Mouse (Mus musculus): Measurements from ENCODE around the gene Rph3al.

Gene Rph3al

DNA sequence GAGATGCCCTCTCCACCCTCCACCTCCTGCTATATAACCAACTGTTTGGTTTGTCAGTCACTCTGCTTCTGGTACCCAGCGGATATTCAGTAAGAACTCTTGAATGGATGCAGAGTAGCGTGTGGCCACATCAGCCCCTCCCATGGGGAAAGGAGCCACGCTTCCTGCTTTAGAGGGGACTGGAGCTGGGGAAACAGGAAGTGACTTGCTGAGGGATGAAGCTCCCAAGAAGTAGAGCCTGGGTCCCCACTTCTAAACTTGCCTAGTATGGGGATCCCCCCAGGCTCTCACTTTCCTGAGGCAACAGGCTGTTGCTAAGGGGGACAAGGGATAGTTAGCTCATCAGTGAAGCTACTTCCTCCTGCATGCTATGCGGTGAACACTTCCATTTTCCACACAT lies 30.8 kb downstream of the Rph3al start:
- DNase-seq (ENCODE audit: low read depth, low spot score): no peak

DNA sequence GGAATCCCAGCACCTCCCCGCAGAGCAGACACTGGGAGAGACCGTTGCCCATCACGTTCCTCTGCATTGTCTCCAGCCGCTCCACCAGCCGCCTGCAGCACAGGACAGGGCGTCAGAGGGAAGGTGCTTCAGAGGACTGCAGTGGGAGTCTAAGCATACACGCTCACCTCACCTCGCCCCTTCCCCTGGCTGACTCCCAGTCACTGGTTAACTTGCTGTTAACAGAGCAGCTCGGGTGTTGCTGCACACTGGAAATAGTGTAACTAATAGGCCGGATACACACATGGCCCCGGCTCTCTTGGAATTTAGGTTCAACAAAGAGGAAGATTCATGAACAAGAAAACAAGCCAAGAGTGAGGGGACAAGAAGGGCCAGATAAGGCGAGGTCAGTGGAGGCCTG lies 31.7 kb downstream of the Rph3al start:
- no peak for DNase-seq (ENCODE audit: low read depth, low spot score)

DNA sequence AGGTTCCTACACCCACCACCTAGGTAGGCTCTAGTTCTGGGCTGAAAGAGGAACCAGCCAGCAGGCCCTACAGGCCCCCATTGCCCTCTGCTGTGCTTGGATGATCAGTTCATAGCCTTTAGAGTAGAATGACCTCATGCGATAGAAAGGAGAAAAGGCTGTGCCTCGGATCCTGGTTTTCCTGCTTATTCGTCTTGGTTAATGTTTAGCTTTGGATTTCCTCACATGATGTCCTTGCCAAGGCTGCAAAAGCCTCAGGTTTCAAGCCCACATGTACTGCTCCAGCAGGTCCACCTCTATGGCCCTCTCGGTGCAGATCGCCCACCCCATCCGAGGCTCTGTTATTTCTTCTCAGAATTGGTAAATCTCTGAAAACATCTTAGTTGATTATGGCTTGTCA lies 33.2 kb downstream of the Rph3al start:
- DNase-seq (ENCODE audit: low read depth, low spot score): no peak

DNA sequence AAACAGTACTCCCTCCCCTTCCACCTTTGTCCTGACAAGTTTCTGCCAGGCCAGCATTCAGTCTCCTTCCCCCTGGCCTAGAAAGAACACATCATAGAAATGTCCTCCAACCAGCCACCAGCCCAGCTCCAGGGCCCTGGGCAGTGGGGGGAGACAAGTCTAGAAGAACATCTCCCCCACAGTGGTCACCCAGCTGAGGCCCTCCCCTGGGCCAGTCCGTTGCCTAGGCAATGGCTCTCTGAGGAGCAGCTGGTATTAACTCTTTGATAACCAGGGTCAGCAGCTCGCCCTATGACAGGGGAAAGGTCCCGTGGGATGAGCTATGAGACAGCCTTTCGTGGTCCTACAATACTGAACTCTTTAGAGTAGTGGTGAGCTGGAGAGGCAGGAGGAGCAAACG lies 33.7 kb downstream of the Rph3al start:
- no peak for DNase-seq (ENCODE audit: low read depth, low spot score)

DNA sequence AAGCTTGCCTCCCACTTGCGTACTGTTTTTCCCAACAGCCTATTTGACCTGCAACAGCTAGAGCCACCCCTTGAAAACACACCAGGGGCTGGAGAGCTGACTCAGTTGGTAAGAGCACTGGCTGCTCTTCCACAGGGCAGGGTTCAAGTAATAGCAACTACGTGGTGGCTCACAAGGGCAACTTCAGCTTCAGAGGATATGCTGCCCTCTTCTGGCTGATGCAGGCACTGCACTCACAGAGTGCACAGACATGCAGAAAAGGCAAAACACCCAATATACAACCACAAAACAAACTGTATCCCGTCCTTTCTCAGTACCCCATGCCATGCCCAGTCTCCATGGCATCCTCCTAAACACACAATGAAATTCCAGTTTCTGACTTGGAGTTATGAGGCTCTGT lies 34.7 kb downstream of the Rph3al start:
- DNase-seq (ENCODE audit: low read depth, low spot score): peak; percentile 70

DNA sequence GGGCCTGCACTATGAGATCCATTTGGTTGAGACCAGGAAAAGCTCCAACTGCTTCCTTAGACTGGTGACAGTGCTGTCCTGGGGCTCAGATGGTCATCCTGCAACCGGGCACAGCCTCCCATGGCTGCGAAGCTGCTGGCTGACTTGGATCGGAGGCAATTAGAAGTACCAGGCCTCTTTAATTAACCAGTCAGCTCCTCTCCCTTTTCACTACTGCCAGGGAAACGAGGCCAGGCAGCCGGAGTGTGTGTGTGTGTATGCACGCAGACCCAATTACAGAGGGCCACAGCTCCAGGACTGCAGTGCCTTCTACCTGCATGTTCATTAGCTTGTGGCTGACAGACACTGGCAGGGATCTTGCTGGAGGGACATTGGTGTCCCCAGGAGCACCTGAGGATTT lies 36.9 kb downstream of the Rph3al start:
- DNase-seq (ENCODE audit: low read depth, low spot score): no peak

DNA sequence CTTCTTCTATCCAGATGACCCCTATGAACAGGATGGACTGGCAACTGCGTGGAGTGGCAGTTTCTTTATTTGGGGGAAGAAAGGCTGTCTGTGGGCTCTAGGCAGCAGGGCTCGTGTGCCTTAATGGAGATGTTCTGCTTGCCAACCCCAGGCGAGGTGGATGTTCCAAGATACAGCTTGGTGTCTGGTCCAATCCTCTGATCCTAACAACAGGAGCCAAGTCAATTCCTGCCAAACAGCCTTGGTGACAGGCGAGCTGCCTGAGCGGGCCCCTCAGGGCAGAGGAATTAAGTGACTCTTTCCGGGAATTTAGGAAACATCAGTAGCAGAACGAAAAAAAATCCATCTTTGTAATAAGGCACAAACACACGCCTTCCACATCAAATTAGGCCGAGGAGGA lies 38.6 kb downstream of the Rph3al start:
- DNase-seq (ENCODE audit: low read depth, low spot score): no peak

DNA sequence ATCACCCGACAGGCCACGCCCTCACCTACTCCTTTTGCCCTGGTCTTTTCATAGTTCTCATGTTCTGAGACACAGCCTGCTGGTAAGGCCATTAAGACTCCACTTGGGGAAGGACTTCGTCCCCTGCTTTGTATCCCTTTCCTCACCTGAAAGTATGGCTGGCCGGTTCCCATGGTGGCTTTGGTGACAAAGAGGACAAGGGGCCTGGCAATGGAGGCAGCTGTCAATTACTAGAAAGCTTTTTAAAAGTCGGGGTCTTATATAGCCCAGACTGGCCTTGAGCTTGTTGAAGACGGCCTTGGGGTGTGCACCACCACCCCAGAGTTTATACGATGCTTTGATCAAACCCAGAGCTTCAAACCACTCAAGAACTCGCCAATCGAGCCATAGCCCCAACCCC lies 39.7 kb downstream of the Rph3al start:
- no peak for DNase-seq (ENCODE audit: low read depth, low spot score)

DNA sequence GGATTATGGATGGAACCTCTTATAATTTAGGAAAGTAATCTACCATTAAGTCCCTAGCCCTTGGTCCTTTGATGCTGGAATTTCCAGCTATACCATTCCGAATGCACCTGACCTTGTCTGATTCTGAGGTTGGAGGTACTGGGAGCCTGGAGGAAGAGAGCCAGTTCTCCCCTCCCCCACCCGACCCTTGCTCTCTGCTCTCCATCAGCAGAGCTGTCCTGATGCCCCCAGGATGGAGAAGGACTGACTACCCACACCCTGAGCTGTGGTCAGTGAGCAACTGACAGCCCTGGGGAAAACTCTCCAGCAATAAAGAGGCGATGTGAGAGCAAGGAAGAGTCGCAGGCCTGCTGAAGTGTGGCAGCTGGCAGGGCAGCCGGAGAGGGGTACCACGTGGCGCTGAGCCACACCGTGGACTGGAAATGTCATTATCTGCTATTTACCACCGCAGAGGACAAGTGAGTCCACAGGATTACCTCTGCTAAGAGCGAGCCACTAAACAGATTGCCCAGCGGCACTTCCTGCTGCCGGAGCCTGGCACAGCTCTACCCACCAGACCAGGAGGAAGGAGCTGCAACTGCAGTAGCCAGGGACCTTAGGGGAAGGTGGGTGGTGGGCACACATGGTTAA lies 43.3 kb downstream of the Rph3al start:
- DNase-seq (ENCODE audit: low read depth, low spot score): no peak

DNA sequence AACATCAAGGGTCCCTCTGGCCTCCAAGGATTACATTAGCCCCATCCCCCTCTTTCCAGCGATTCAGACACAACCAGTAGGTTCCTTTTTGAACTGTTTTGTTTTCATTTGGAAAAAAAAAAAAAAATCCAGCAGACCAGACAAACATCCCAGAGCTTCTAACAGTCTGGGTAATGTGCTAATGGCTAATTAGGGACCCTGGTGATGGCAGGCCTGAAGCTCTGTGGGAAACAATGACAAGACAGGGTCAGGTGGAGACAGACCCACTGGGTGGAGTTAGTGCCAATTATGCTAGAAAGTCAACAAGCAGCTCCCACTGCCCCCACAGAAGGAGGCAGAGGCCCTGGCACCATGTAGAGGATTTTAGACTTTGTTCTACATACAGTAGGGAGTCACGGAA lies 44.3 kb downstream of the Rph3al start:
- DNase-seq (ENCODE audit: low read depth, low spot score): no peak

DNA sequence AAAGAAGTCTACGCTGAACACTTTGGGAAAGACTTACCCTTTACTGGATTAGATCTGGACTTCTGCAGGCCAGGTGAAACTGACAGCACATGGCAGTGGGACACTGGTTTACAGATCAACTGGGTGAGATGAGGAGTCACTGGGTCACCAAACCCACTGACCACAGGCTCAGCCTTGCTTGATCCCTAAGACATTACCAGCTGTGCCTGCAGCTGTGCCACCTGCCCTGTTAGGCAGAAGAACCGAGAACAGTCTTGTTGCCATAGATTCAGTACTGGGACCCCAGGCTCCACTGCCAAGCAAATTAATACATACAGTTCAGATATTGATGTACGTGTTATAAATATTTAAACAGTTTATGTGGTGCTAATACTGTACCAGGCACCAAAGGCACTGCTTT lies 50.9 kb downstream of the Rph3al start:
- DNase-seq (ENCODE audit: low read depth, low spot score): no peak

DNA sequence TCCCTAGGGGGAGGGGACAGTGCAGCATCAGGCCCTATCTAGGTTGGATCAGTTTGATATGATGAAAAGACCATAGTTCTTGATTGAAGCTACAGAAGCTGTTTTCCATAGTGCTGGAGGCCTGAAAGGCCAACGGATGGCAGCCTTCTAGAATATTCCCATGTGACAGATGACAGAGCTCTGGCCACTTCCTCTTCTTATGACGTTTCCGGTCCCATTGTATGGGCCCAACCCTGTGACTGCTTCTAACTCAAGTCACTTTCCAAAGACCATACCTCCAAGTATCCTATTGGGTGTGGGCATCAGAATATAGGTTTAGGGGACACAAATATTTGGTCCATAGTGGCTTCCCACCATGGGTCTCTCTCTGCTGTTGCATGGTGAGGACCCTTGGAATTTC lies 57.0 kb downstream of the Rph3al start:
- DNase-seq (ENCODE audit: low read depth, low spot score): no peak

DNA sequence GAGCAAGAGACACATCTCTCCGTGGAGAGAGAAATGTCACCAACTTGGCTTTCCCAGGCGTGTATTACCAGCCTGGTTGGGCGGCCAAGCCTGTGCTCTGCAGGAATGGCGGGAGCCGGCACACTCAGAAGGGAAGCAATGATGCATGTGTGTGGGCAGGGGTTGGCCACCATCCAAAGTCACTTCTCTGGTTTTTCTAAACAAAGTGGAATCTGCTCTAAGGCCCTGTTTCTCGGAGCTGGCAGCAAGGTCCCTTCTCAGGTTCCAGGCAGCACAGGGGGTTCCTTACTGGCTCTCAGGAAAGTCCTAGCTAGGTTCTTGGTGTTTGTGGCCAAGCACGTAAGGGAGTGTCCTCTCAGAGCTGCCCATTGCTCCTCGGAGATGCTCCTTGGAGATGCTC lies 58.2 kb downstream of the Rph3al start:
- DNase-seq (ENCODE audit: low read depth, low spot score): no peak

DNA sequence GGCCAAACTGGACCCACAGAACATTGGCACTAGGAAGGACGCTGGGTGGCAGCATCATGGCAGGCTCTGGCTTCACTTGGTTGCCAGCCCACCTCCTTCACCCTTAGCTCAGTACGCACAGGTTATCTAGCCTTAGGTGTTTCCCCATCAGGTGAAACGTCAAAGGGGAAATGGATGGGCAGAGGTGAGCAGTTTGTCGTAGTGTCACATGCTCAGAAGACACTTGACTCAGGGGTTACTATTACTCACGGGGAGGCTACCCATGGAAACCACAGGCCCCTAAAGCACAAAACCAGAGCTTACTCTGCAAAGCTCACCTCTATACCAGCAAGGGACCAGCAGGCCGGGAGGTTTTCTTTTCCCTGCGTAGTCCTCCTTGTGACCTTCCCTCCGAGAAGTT lies 59.8 kb downstream of the Rph3al start:
- no peak for DNase-seq (ENCODE audit: low read depth, low spot score)

DNA sequence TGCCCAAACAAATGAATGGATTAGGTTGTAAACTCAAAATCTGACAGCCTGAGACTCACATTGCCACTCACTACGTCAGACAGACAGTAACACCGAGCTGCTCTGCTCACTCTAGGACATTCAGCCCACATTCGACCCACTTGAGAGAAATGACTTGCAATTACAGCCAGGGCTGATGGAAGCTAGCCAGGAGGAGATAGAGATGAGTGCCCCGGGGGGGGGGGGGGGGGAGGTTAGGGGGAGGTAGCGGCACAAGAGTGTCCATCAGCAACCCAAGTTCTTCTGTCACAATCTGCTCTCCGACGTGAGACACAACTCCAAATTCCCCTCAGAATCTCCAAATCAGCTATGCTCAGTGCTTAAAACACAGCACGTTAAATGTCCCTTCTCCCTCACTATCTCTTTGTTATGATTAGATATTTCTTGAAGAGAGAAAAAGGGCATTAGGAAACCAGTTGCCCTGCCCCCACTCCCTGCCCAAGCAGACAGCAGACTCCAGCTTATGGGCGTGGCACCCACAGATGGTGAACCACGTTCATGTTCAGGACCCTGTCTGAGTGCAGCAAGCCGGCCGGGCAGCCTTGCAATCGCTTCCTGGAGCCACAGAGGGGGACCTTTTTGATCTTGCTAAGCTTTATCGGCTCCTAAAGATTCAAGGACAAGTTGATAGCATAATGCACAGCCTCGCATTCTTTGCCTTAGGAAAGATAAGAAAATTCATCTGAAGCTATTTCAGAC lies 62.0 kb downstream of the Rph3al start:
- DNase-seq (ENCODE audit: low read depth, low spot score): peak; percentile 37

DNA sequence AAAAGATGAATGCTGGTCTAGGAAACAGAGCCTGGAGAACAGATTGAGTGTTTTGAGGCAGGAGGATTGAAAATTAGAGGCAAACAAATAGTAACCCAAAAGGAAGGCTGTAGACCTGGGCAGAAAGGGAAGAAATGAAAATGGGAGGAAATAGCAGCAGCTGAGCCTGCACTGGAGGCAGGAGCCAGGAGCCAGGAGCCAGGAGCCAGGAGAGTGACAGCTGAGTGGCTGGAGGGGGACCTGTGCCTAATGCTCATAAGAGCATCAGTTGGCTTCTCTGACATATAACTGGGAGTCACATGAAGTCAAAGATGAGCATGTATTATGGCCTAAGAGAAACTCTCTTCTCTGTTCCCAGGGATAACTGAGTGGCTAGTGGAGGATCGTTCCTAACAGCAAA lies 66.5 kb downstream of the Rph3al start:
- DNase-seq (ENCODE audit: low read depth, low spot score): no peak

DNA sequence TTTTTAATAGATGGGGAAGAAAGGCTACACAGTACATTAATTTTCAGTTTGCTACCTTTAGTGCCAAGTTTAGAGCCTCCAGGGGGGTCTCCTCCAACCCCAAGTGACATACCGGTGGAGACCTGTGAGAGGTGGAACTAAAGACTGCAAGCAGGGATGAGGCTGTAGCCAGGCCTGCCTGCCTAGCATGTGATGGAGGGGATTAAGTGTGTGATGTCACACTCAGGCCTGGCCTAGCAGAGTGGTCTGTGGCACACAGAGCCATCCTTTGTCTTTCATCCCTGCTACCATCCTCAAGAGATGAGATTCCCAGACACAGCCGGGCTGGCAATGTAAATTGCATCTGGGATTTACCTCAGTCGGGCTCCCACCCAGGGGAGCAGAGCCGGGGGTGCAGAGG lies 67.3 kb downstream of the Rph3al start:
- DNase-seq (ENCODE audit: low read depth, low spot score): no peak

DNA sequence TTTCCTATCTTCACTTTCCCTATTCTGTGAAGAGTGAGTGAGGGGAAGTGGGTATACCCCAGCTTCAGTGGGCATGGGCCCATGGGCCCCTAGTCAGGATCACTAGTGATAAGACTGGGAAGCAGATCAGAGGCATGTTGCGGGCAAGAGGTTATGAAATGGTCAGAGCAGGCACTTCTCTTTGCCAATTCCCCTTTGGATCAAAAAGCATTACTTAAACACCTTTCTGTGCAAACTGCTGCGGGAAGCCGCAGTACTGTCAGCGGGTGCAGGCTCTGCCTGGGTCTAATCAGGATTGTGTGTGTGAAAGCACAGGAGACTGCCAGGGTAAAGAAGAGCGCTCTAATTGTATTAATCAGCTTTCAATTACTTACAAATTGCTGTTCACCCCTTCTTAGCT lies 67.8 kb downstream of the Rph3al start:
- no peak for DNase-seq (ENCODE audit: low read depth, low spot score)

DNA sequence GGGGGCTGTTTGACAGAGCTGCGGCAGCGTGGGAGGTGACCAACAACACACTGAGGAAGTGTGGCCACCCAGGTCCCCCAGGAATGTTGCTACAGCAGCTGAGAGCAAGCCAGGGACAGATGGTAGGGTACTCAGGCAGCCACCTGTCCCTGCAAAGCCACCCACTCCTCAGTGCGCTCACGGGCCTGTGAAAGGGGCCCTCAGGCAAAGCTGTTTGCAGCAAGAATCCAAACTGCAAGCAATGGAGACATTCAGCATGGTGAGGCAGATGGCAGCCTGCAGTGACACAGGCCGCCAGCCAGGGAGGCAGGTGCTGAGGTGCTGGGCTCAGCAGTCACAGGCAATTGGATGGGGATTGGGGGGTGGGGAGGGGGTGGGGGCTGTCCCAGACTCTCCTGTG lies 68.3 kb downstream of the Rph3al start:
- DNase-seq (ENCODE audit: low read depth, low spot score): no peak

DNA sequence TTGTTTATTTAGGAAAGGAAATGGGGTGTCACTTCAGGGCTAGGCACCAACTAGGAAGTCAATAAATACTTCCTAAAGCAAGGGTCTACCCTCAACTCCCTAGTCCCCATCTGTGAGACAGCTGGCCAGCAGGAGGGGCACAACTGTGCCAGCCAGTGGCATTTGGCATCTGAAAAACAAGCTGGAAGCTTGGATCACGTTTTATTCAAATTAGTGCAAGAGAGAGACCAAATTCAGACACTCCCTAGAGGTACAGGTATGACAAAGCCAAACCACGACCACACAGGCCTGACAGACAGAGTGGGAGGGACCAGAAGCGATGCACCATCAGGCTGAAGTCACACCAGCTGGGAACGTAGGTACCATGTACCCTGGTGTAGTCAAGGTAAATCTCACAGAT lies 71.4 kb downstream of the Rph3al start:
- no peak for DNase-seq (ENCODE audit: low read depth, low spot score)

DNA sequence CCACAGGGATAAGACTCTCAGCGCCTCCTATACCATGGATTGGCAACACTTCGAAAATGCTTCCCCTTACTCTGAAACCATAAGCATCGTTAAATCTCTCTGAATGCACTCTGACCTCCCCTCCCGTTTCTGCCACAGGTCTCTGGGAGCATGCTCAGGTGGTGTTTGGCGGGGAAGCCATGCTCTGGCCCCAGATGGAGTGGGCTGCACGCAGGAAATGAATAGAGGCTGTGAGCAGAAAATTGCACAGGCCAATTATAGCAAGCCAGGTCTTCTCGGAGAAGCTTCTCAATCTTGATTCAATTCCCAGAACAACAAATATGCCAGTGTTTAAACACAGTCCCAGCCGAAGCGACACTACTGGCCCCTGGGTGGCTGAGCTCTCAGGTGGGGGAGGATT lies 72.4 kb downstream of the Rph3al start:
- DNase-seq (ENCODE audit: low read depth, low spot score): no peak

DNA sequence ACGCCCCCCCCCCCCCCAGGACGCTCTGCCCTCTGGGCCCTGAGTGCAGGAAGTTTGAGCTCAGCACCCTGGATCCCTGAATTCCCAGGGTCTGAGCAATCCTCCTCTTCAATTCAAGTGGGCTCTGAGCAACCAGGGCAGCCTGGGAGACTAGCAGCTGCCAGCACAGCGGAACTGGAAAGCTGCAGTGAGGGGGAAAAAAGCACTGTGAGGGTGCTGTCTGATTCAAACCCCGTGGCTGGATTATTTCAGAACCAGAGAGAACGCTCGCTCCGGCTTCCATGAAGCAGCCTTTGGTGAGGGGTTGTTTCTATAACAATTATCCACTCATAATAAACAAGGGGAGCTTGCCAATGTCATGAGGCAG lies 73.0 kb downstream of the Rph3al start:
- DNase-seq (ENCODE audit: low read depth, low spot score): no peak

DNA sequence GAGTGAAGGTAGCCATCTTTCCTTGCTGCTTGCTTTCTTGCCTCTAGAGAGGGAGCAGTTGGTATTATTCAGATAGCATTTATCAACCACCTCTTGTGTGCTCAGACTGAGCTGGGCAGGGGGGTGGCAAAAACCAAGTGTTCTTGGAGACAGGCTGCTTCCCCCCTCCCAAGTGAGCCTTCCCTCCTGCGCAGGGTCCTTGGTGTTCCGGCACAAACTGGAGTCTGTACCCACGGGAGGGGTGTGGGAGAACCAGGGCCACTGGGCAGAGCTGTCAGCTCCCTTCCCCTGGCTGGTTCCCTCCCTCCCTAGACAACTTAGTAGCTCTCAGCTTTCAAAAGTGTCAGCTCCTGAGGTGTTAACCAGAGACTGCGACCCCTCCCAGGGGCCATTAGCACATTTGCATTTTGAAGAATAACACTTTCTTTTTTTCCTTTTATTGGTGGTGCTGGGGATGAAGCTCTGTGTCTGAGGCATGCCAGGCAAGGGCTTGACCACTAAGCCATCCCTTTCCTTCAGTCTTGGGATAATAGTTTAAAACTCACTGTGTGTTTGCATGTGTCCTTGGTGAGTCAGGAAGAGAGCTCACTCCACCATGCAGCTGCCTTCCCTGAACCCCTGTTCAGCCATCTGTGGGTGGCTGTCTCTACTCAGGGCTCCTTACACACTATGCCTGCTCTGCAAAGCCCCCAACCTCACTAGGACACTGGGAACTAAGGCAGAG lies 73.5 kb downstream of the Rph3al start:
- DNase-seq (ENCODE audit: low read depth, low spot score): no peak

Data from R1 (cell line).